In the genomic region with DNA sequence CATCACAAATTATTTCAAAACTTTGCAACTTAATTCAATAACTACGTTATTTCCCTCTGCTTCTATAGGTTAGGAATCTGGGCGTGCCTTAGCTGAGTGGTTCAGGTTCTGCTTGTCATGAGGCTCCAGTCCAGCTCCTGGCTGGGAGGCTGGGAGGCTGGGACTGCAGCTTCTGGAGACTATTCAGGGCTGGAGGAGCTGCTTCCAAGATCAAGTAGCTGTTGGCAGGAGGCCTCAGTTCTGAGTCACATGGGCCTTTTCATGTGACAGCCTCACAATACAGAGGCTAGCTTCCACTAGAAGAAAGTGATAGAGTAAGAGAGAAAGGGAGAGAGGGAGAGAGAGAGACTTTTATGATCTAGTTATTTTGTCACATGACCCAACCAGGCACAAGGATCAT, we compare ENCODE assay signal across 7 mouse cellular contexts.
DNase-seq lines count a peak whose midpoint lies in the region; ATAC-seq and TF ChIP-seq lines count a peak whose summit lies in the region.

No protein-coding gene starts in this region.

- 18% methylated on average over 2 of the region's 2 CpGs for WGBS in heart, postnatal 0 days
- WGBS in stomach, embryonic 16.5 days: 47% methylated on average over 2 of the region's 2 CpGs

- intact Hi-C loops in left cerebral cortex, postnatal 36 days (cut with DNase I): no loop called here

- H3K9ac ChIP-seq in heart, postnatal 0 days (replicated peaks; ENCODE audit: low read depth, low read length): no peak overlapping the region
- H3K9ac ChIP-seq in stomach, embryonic 16.5 days (ENCODE audit: low read length): no peak overlapping the region

- no peaks in the 10 kb centered on the region for H3K27me3 ChIP-seq in heart, postnatal 0 days (ENCODE audit: control insufficient read depth, insufficient read depth, low read length)
- no peaks in the 10 kb centered on the region for H3K27me3 ChIP-seq in stomach, embryonic 16.5 days (ENCODE audit: control insufficient read depth, insufficient read depth, low read length)

- no peak overlapping the region for H3K4me2 ChIP-seq in heart, postnatal 0 days (ENCODE audit: low read depth, low read length)
- H3K4me2 ChIP-seq in stomach, embryonic 16.5 days (ENCODE audit: low read depth, low read length): no peak overlapping the region

- no peaks in the 10 kb centered on the region for H3K9me3 ChIP-seq in heart, postnatal 0 days (replicated peaks; ENCODE audit: control insufficient read depth, low read length)
- H3K9me3 ChIP-seq in stomach, embryonic 16.5 days (replicated peaks; ENCODE audit: control insufficient read depth, low read length): no peaks in the 10 kb centered on the region

- no peak for TF ChIP-seq CTCF in heart, postnatal 0 days (IDR thresholded peaks at IDR 0.05; ENCODE audit: low read depth)

- no peaks in the 10 kb centered on the region for H3K36me3 ChIP-seq in heart, postnatal 0 days (replicated peaks; ENCODE audit: control insufficient read depth, insufficient read depth, low read length)
- no peaks in the 10 kb centered on the region for H3K36me3 ChIP-seq in stomach, embryonic 16.5 days (ENCODE audit: control insufficient read depth, insufficient read depth, low read length)

- no peak for TF ChIP-seq EP300 in heart, postnatal 0 days (IDR thresholded peaks at IDR 0.05; ENCODE audit: low read depth)

- peak; percentile 17 to 69 for DNase-seq in urinary bladder, postnatal 36 days (ENCODE audit: low spot score in 2 of 2)
- no peak for DNase-seq in urinary bladder, postnatal 4 days (ENCODE audit: low spot score in 2 of 2)
- DNase-seq in cerebellum, postnatal 25 days: peak; percentile 53 to 74
- peak; percentile 58 for DNase-seq in heart, postnatal 0 days (ENCODE audit: low spot score)
- DNase-seq in left cerebral cortex, postnatal 36 days (ENCODE audit: low spot score in 2 of 2): peak; percentile 4 to 24
- DNase-seq in urinary bladder, adult 2 months (ENCODE audit: low spot score): no peak

- peaks cover 15% of the 10 kb centered on the region; the same call in 1 of the 2 replicates for H3K4me1 ChIP-seq in heart, postnatal 0 days (ENCODE audit: control insufficient read depth, insufficient read depth)
- peaks cover 9% of the 10 kb centered on the region; the same call in 1 of the 2 replicates for H3K4me1 ChIP-seq in stomach, embryonic 16.5 days (ENCODE audit: control insufficient read depth, insufficient read depth, low read length)

- H3K4me3 ChIP-seq in heart, postnatal 0 days (ENCODE audit: low read depth, low read length): no peak overlapping the region
- H3K4me3 ChIP-seq in stomach, embryonic 16.5 days (replicated peaks; ENCODE audit: low read length): no peak overlapping the region

- H3K27ac ChIP-seq in heart, postnatal 0 days (ENCODE audit: low read depth): peak overlapping the region; percentile 48
- H3K27ac ChIP-seq in stomach, embryonic 16.5 days (ENCODE audit: low read length): no peak overlapping the region

- peak; percentile 69 for ATAC-seq in heart, postnatal 0 days (ENCODE audit: insufficient read depth, low read depth)
- ATAC-seq in stomach, embryonic 16.5 days (ENCODE audit: insufficient read depth, low FRiP score): peak; percentile 83; the same call in 1 of the 2 replicates

Comparison
In these comparisons a context has a peak if more than half of its experiments do, and no peak if none do; other contexts are left out.
1. DNase-seq: peak in urinary bladder, postnatal 36 days (2 of 2), cerebellum, postnatal 25 days (2 of 2), heart, postnatal 0 days (single experiment) and left cerebral cortex, postnatal 36 days (2 of 2); none in urinary bladder, postnatal 4 days (0 of 2) and urinary bladder, adult 2 months (single experiment).